Mouse (Mus musculus) left cerebral cortex, adult 2 months (tissue): ENCODE data around the gene Stx8. TPM values are rescaled to one million over a fixed set of nuclear protein-coding genes. Genes with fewer than 3 reads are reported as not detected.
A peak's percentile ranks its signal among the peaks of the same experiment; 100 is the strongest.

Experiments used
- DNase-seq, 2 experiments: peaks; one replicate each; pipeline ENCODE4 v3.0.0; 2021 to 2022; ENCODE audit warnings: low spot score in 2 of 2, mixed read lengths in 1 of 2; ENCODE audit errors: extremely low spot score in 1 of 2
- H3K27ac ChIP-seq: fragments of 200-600 bp; 2 replicates; pipeline ENCODE4 v1.8.1; 2022
- H3K4me3 ChIP-seq: fragments of 200-600 bp; 2 replicates; pipeline ENCODE4 v1.8.1; 2022
- CTCF ChIP-seq: fragments of 200-600 bp; IDR thresholded peaks from 2 replicates; pipeline ENCODE4 v1.8.1; 2022; ENCODE audit warnings: antibody characterized with exemption, mild to moderate bottlenecking, moderate library complexity
- intact Hi-C: fragments of 180-260 bp; cut with DNase I; formaldehyde crosslinking; loops from one replicate; pipeline ENCODE4 v1.15.1; 2025
- total RNA-seq, 2 experiments: library from RNA; stranded (reverse); gene quantifications; 2 replicates each; pipeline ENCODE4 v1.2.3; 2021

The Stx8 gene
- total RNA-seq, 2 experiments from 2014 or later: 36.4 to 42.7 TPM

- peak overlapping the region; percentile 59; the same call in 1 of the 2 replicates for H3K27ac ChIP-seq
- intact Hi-C loops: no loop called here
- DNase-seq: no peak
- TF ChIP-seq CTCF: no peak
- H3K4me3 ChIP-seq: no peak overlapping the region
Observed at GRCm38 (mm10) chr11:67991240-67991639, 25.2 kb downstream of the Stx8 start.

DNA sequence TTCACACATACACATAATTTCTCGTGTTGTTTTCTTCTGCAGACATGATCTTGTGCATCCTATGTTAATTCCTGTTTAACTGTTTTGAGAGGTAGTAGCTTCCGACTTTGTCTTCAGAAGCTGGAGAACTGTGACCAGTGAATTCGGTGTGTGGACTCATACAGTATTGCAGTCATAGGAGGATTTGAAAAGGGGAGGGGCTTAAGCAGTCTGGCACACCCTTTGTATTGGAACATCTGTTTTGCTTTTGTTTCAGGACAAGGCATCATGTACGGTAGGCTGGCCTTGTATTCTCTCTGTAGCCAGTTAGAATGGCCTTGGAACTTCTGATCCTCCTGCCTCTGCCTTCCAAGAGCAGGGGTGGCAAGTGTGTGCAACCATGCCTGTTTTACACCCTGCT, 30.0 kb downstream of the Stx8 start:
- Histone ChIP-seq H3K27ac (no peak overlapping the region), H3K4me3 (no peak overlapping the region)
- no peak for TF ChIP-seq CTCF
- no peak for DNase-seq
- intact Hi-C loops: no loop called here

DNA sequence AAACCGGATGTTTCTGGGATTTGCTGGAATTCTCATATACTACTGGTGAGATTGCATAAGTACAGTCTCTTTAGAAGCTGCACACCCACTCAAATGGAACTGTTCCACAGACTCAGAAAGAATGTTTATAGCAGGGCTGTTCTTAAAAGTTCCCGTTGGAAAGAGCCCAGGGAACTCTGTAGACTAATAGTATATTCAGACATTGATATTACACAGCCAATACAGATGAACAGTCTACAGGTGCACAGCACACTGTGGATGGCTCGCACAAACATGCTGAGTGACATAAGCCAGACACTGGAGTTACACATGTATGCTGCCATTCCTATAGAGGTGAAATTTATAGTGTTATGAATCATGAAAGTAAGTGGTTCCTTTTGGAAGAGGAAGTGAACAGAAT, 32.9 kb downstream of the Stx8 start:
- no peak for DNase-seq
- Histone ChIP-seq H3K27ac (no peak overlapping the region), H3K4me3 (no peak overlapping the region)
- TF ChIP-seq CTCF: no peak; the same call in 1 of the 2 replicates
- intact Hi-C loops: no loop called here

GRCm38 (mm10) chr11:67999629-68000028, 33.6 kb downstream of the Stx8 start:
- intact Hi-C loops: loop anchor here (5.0 kb wide), 1 partner anchor 188 kb away; no protein-coding TSS in a partner anchor
- Histone ChIP-seq H3K27ac (peak overlapping the region; percentile 53; the same call in 1 of the 2 replicates), H3K4me3 (no peak overlapping the region)
- DNase-seq: no peak
- TF ChIP-seq CTCF: no peak; the same call in none of the 2 replicates

- peak; percentile 66 to 77 for DNase-seq
- intact Hi-C loops: loop anchor here (1.0 to 5.0 kb wide), 2 partner anchors 183 to 404 kb away; no protein-coding TSS in a partner anchor
- TF ChIP-seq CTCF: peak; percentile 95
- no peak overlapping the region for H3K27ac ChIP-seq
- H3K4me3 ChIP-seq: no peak overlapping the region
Observed at GRCm38 (mm10) chr11:68004191-68004590, 38.2 kb downstream of the Stx8 start.

DNA sequence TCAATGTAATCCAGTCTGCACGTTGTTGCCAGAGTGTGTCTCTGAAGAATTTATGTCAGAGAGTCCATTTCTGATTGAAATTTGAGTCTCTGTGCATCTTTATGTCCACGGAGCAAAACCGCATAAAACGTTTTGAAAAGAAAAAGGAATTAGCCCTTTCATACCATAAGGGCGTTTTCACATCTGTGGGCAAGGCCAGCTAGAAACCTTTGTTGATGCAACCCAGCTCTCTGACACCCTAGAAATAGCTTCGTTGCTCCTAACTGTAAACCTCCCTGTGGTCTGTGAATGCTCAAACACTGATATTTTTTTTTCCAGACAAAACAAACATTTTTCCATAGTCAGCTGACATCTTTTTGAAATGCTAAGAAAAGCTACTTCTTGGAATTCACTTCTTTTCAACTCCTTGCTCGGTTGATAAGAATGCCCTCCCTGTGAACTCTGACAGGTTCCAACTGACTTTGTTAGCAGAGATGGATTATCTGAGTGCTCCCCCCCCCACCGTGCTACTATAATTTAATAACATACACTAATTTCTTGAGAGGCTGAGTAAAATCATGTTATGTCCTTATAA, 40.3 kb downstream of the Stx8 start:
- TF ChIP-seq CTCF: no peak
- H3K4me3 ChIP-seq: no peak overlapping the region
- intact Hi-C loops: loop anchor here (5.0 kb wide), 1 partner anchor 201 kb away; no protein-coding TSS in a partner anchor
- no peak overlapping the region for H3K27ac ChIP-seq
- no peak for DNase-seq

- H3K27ac ChIP-seq: no peak overlapping the region
- no peak overlapping the region for H3K4me3 ChIP-seq
- TF ChIP-seq CTCF: no peak
- no peak for DNase-seq
- intact Hi-C loops: loop anchor here (5.0 kb wide), 1 partner anchor 200 kb away; no protein-coding TSS in a partner anchor
Observed at GRCm38 (mm10) chr11:68007645-68008044, 41.7 kb downstream of the Stx8 start.

DNA sequence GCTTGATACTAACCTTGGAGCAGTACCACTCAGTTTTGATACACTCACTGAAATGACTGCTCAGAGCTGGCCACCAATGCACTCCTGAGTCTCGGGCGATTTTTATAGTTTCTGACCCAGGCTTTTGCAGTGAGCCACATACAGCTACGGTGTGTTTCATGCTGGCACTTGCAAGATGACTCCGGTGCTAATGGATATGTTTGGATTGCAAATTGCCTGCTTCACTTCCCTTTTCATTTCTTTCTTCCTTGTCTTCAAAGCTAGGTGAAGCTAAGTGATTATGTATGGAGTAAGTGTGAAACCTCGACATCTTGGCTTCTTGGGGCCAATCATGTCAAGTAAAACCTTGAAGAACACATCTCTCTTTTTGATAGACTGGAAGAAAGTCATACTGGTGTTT, 43.4 kb downstream of the Stx8 start:
- Histone ChIP-seq H3K27ac (no peak overlapping the region), H3K4me3 (no peak overlapping the region)
- no peak for DNase-seq
- no peak for TF ChIP-seq CTCF
- intact Hi-C loops: loop anchor here (5.0 kb wide), 1 partner anchor 198 kb away; no protein-coding TSS in a partner anchor

DNA sequence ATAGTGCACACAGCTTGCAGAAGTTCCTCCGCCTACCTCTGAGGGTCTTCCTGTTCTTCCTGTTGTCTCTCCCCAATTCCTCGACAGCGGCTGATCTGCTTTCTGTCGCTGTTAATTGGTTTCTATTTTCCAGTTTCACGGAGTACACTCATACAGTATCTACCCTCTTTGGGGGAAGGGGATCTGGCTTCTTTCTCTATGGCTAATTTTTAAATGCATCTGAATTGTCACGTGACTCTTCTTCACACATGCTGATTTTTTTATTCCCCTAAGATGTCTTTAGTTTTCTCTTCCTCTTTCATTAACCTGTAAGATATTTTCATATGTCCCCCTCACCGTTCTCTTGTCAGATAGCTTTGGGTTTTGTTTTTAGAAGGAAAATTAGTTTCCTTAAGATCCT, 46.2 kb downstream of the Stx8 start:
- no peak for TF ChIP-seq CTCF
- Histone ChIP-seq H3K27ac (no peak overlapping the region), H3K4me3 (no peak overlapping the region)
- intact Hi-C loops: no loop called here
- DNase-seq: no peak

GRCm38 (mm10) chr11:68018191-68018590, 52.2 kb downstream of the Stx8 start:
- no peak overlapping the region for H3K27ac ChIP-seq
- TF ChIP-seq CTCF: no peak
- H3K4me3 ChIP-seq: no peak overlapping the region
- no peak for DNase-seq
- intact Hi-C loops: no loop called here

GRCm38 (mm10) chr11:68019156-68019555, 53.2 kb downstream of the Stx8 start:
- no peak overlapping the region for H3K4me3 ChIP-seq
- intact Hi-C loops: no loop called here
- no peak for TF ChIP-seq CTCF
- DNase-seq: no peak
- H3K27ac ChIP-seq: no peak overlapping the region

DNA sequence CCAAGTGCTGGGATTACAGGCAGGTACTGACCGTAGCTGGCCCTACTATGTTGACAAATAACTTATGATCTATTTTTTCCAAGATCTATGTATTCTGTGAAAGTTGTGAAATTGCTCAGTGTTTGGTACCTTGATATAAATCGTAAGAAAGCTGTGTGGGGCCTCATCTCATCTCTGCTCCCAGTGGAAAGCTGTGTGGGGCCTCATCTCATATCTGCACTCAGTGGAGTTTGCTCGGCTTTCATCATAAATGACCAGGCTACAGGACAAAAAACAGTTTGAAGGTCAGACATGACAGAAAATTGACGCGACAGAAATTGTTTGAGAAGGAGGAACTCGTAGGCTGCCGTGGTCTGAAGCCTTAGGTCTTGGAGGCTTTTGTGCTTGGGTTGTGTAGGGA, 56.0 kb downstream of the Stx8 start:
- Histone ChIP-seq H3K4me3 (no peak overlapping the region), H3K27ac (no peak overlapping the region)
- no peak for DNase-seq
- TF ChIP-seq CTCF: no peak
- intact Hi-C loops: no loop called here

DNA sequence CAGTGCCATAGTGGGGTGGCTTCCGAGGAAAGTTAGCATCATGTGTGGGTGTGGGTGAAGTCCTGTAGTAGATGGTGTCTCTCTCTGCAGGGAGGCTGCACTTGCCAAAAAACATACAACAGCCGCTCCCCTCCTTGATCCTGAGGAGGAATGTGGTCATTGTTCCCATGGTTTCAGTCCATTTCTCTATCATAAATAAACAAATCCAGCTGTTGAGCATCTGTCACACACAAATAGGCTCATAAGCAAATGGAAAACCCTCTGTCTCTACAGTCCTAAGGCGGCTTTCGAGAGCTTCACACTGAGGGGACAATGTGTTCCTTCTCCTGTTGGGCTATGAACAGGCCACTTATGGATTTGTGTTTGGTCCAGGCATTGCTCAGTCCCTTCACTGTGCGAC, 56.9 kb downstream of the Stx8 start:
- intact Hi-C loops: no loop called here
- TF ChIP-seq CTCF: no peak

More for the DNA sequence above, 56.9 kb downstream of the Stx8 start:
- no peak overlapping the region for H3K27ac ChIP-seq
- no peak overlapping the region for H3K4me3 ChIP-seq
- DNase-seq: no peak
